In the genomic region with DNA sequence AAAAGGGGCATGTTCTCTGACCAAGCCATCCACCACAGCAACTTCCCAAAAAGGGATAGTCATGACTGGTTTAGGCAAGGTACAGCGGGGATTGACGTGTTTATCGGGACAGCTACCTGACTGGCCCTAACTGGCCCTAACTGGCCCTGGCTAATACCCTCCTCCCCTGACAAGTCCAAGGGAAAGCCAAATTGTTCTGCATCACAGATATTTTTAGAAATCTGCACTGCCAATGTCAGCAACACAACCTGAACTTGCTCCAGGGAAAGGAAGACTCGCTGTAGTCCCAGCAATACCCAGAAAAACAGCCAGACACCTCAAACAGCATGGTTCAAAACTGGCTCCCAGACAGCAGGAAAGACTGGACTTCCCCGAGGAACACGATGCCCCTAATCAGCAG, we compare ENCODE assay signal across 23 mouse cellular contexts. TPM values are rescaled to one million over a fixed set of nuclear protein-coding genes. Genes with fewer than 3 reads are reported as not detected.
DNase-seq lines count a peak whose midpoint lies in the region; ATAC-seq and TF ChIP-seq lines count a peak whose summit lies in the region.
"Had no signal": no experiment of that assay in that cellular context is flagged by ENCODE, and none has a peak within 500 bp of the region (broad histone marks: within the 10 kb centered on the region; RNA-seq: fewer than 3 reads in every experiment).

No protein-coding gene starts in this region.

- no peak overlapping the region for H3K4me2 ChIP-seq in kidney, embryonic 14.5 days (replicated peaks; ENCODE audit: low read depth, low read length)
- H3K4me2 ChIP-seq in midbrain, embryonic 15.5 days, result no peak overlapping the region
- H3K4me2 ChIP-seq: forebrain, embryonic 13.5 days; hindbrain, embryonic 13.5 days; liver, embryonic 13.5 days; lung, embryonic 14.5 days had no signal

- TF ChIP-seq POLR2A in kidney, adult 2 months (IDR thresholded peaks at IDR 0.05; ENCODE audit: low read depth, low read length), result no peak

- intact Hi-C loops in gastrocnemius, postnatal 36 days (cut with DNase I), result no loop called here
- intact Hi-C loops in heart, postnatal 10 days (cut with DNase I), result no loop called here

- no peak overlapping the region for H3K9ac ChIP-seq in kidney, embryonic 14.5 days (ENCODE audit: low read depth, low read length)
- H3K9ac ChIP-seq in midbrain, embryonic 15.5 days, result no peak overlapping the region
- H3K9ac ChIP-seq: forebrain, embryonic 13.5 days; hindbrain, embryonic 13.5 days; liver, embryonic 13.5 days; lung, embryonic 14.5 days had no signal

- no peak for ATAC-seq in kidney, embryonic 14.5 days (ENCODE audit: low FRiP score, low TSS enrichment)
- ATAC-seq in midbrain, embryonic 15.5 days (replicated peaks), result no peak
- ATAC-seq: forebrain, embryonic 13.5 days; inflammation-experienced regulatory T-cells, adult 6 months had no signal

- WGBS in kidney, adult 2 months, result 38% methylated on average over 6 of the region's 6 CpGs
- 65% methylated on average over 6 of the region's 6 CpGs for WGBS in kidney, embryonic 14.5 days
- 52% methylated on average over 6 of the region's 6 CpGs for WGBS in heart, embryonic 10.5 days
- 78% methylated on average over 6 of the region's 6 CpGs for WGBS in midbrain, embryonic 15.5 days

- DNase-seq in gastrocnemius, adult 18-20 months (ENCODE audit: low spot score), result peak; percentile 75
- no peak for DNase-seq in gastrocnemius, postnatal 36 days
- peak; percentile 53 for DNase-seq in kidney, adult 2 months
- no peak for DNase-seq in heart, embryonic 10.5 days (ENCODE audit: low spot score)
- DNase-seq in heart, postnatal 10 days, result peak; percentile 60 to 65
- no peak for DNase-seq in right cerebral cortex, postnatal 10 days (ENCODE audit: low spot score in 2 of 2)
- DNase-seq: cerebellum, adult 9-10 months; kidney, adult 8-10 months; kidney, postnatal 4 days; layer of hippocampus, adult 9-11 months; liver, embryonic 13.5 days; lung, embryonic 14.5 days; lung, postnatal 36 days; retina, postnatal 1 day; right cerebral cortex, postnatal 4 days; thymus, postnatal 14 days had no signal

- H3K27ac ChIP-seq in kidney, adult 2 months (ENCODE audit: insufficient read depth, low read depth, low read length), result peak overlapping the region; percentile 15; the same call in 1 of the 2 replicates
- no peak overlapping the region for H3K27ac ChIP-seq in kidney, embryonic 14.5 days (ENCODE audit: low read depth, low read length)
- H3K27ac ChIP-seq in heart, embryonic 10.5 days, result peak overlapping the region; percentile 18
- no peak overlapping the region for H3K27ac ChIP-seq in midbrain, embryonic 15.5 days
- H3K27ac ChIP-seq: forebrain, embryonic 13.5 days; hindbrain, embryonic 13.5 days; liver, embryonic 13.5 days; midbrain, embryonic 10.5 days had no signal

- H3K27me3 ChIP-seq in kidney, adult 2 months (replicated peaks; ENCODE audit: control insufficient read depth, insufficient read depth, low read length), result no peaks in the 10 kb centered on the region
- no peaks in the 10 kb centered on the region for H3K27me3 ChIP-seq in kidney, embryonic 14.5 days (ENCODE audit: control insufficient read depth, insufficient read depth, low read length)
- H3K27me3 ChIP-seq in heart, embryonic 10.5 days (ENCODE audit: insufficient read depth, poor library complexity, severe bottlenecking), result no peaks in the 10 kb centered on the region
- no peaks in the 10 kb centered on the region for H3K27me3 ChIP-seq in midbrain, embryonic 15.5 days (replicated peaks)
- H3K27me3 ChIP-seq: forebrain, embryonic 13.5 days; hindbrain, embryonic 13.5 days; liver, embryonic 13.5 days had no signal

- H3K4me1 ChIP-seq in kidney, adult 2 months (ENCODE audit: control insufficient read depth, insufficient read depth, low read length), result no peaks in the 10 kb centered on the region
- H3K4me1 ChIP-seq in kidney, embryonic 14.5 days (ENCODE audit: control insufficient read depth, insufficient read depth, low read length), result no peaks in the 10 kb centered on the region
- peaks cover 5% of the 10 kb centered on the region for H3K4me1 ChIP-seq in heart, embryonic 10.5 days
- no peaks in the 10 kb centered on the region for H3K4me1 ChIP-seq in midbrain, embryonic 15.5 days
- H3K4me1 ChIP-seq: forebrain, embryonic 13.5 days; hindbrain, embryonic 13.5 days; midbrain, embryonic 10.5 days had no signal

- H3K36me3 ChIP-seq in kidney, adult 2 months (ENCODE audit: control insufficient read depth, insufficient read depth, low read length), result no peaks in the 10 kb centered on the region
- no peaks in the 10 kb centered on the region for H3K36me3 ChIP-seq in kidney, embryonic 14.5 days (ENCODE audit: control insufficient read depth, insufficient read depth, low read length)
- no peaks in the 10 kb centered on the region for H3K36me3 ChIP-seq in heart, embryonic 10.5 days
- H3K36me3 ChIP-seq in midbrain, embryonic 15.5 days (replicated peaks), result no peaks in the 10 kb centered on the region
- H3K36me3 ChIP-seq: G1E; hindbrain, embryonic 13.5 days; liver, embryonic 13.5 days; midbrain, embryonic 10.5 days had no signal

- TF ChIP-seq CTCF in kidney, adult 2 months (conservative IDR thresholded peaks at IDR 0.05; ENCODE audit: insufficient read depth, insufficient read length, low read depth, low read length), result no peak

- no peak overlapping the region for H3K4me3 ChIP-seq in kidney, adult 2 months (ENCODE audit: insufficient read depth, low read depth, low read length)
- no peak overlapping the region for H3K4me3 ChIP-seq in kidney, embryonic 14.5 days (ENCODE audit: low read length)
- H3K4me3 ChIP-seq in heart, embryonic 10.5 days, result no peak overlapping the region
- no peak overlapping the region for H3K4me3 ChIP-seq in midbrain, embryonic 15.5 days
- H3K4me3 ChIP-seq: forebrain, embryonic 13.5 days; hindbrain, embryonic 13.5 days; liver, embryonic 13.5 days; midbrain, embryonic 10.5 days had no signal

- no peaks in the 10 kb centered on the region for H3K9me3 ChIP-seq in kidney, embryonic 14.5 days (ENCODE audit: control insufficient read depth, low read length)
- H3K9me3 ChIP-seq in heart, embryonic 10.5 days, result no peaks in the 10 kb centered on the region
- H3K9me3 ChIP-seq in midbrain, embryonic 15.5 days, result no peaks in the 10 kb centered on the region
- H3K9me3 ChIP-seq: forebrain, embryonic 13.5 days; G1E; hindbrain, embryonic 13.5 days; liver, embryonic 13.5 days; midbrain, embryonic 10.5 days had no signal

RNA-seq across cellular contexts. Expression of a gene that starts 22.0 kb away (rescaled TPM):
- 10 to 100 TPM; 76.2 to 80.2 TPM for total RNA-seq in gastrocnemius, adult 18-20 months (2021)
- 10 to 100 TPM; 62.0 to 74.5 TPM for total RNA-seq in gastrocnemius, postnatal 36 days (2021)
- 27.0 and 41.2 TPM in 2 replicates for polyA plus RNA-seq in kidney, adult 2 months (2012; rRNA removed)
- polyA plus RNA-seq in kidney, embryonic 14.5 days (2014; fragmentation: Nextera tagmentation; extraction: Ambion mirVana), result 178 and 249 TPM in 2 replicates
- polyA plus RNA-seq in heart, embryonic 10.5 days (2016; fragmentation: Nextera tagmentation; extraction: Ambion mirVana), result 139 and 148 TPM in 2 replicates
- 10 to 100 TPM; 67.9 to 75.9 TPM for total RNA-seq in heart, postnatal 10 days (2021)
- polyA plus RNA-seq in midbrain, embryonic 15.5 days (2015; fragmentation: Nextera tagmentation; extraction: Ambion mirVana), result 122 and 127 TPM in 2 replicates

RNA-seq across cellular contexts. Expression of a gene that starts 22.5 kb away (rescaled TPM):
- total RNA-seq in gastrocnemius, adult 18-20 months (2021), result 10 to 100 TPM; 43.6 to 61.5 TPM
- 10 to 100 TPM; 55.5 to 71.5 TPM for total RNA-seq in gastrocnemius, postnatal 36 days (2021)
- 124 and 164 TPM in 2 replicates for polyA plus RNA-seq in kidney, adult 2 months (2012; rRNA removed)
- polyA plus RNA-seq in kidney, embryonic 14.5 days (2014; fragmentation: Nextera tagmentation; extraction: Ambion mirVana), result 31.7 and 46.9 TPM in 2 replicates
- 24.0 and 28.8 TPM in 2 replicates for polyA plus RNA-seq in heart, embryonic 10.5 days (2016; fragmentation: Nextera tagmentation; extraction: Ambion mirVana)
- 10 to 100 TPM; 42.8 to 44.0 TPM for total RNA-seq in heart, postnatal 10 days (2021)
- 22.3 and 24.4 TPM in 2 replicates for polyA plus RNA-seq in midbrain, embryonic 15.5 days (2015; fragmentation: Nextera tagmentation; extraction: Ambion mirVana)

Comparison
In these comparisons a context has a peak if more than half of its experiments do, and no peak if none do; other contexts are left out.
1. DNase-seq: peak in gastrocnemius, adult 18-20 months (single experiment), kidney, adult 2 months (single experiment) and heart, postnatal 10 days (2 of 2); none in gastrocnemius, postnatal 36 days (0 of 2), heart, embryonic 10.5 days (single experiment) and right cerebral cortex, postnatal 10 days (0 of 2).
2. H3K27ac ChIP-seq: peak in kidney, adult 2 months (single experiment) and heart, embryonic 10.5 days (single experiment); none in kidney, embryonic 14.5 days (single experiment) and midbrain, embryonic 15.5 days (single experiment).